Mouse (Mus musculus) left cerebral cortex, postnatal 36 days (tissue): ENCODE data around the gene Plcl2. TPM values are rescaled to one million over a fixed set of nuclear protein-coding genes. Genes with fewer than 3 reads are reported as not detected.
"Not testable (repeated sequence)": the region's sequence is repeated elsewhere in the genome, so short reads cannot be mapped to it uniquely, and the experiment has no call there.

ENCODE experiments used
- DNase-seq, 2 experiments: peaks; one replicate each; pipeline ENCODE4 v3.0.0; 2021 to 2022; ENCODE audit warnings: low spot score in 2 of 2, mixed read lengths in 1 of 2
- intact Hi-C: fragments of 180-260 bp; cut with DNase I; formaldehyde crosslinking; loops from one replicate; pipeline ENCODE4 v1.15.1; 2025
- total RNA-seq, 2 experiments: library from RNA; stranded (reverse); gene quantifications; 2 replicates each; pipeline ENCODE4 v1.2.3; 2021

Gene Plcl2
- total RNA-seq, 2 experiments from 2014 or later, result 84.0 to 89.2 TPM

DNA sequence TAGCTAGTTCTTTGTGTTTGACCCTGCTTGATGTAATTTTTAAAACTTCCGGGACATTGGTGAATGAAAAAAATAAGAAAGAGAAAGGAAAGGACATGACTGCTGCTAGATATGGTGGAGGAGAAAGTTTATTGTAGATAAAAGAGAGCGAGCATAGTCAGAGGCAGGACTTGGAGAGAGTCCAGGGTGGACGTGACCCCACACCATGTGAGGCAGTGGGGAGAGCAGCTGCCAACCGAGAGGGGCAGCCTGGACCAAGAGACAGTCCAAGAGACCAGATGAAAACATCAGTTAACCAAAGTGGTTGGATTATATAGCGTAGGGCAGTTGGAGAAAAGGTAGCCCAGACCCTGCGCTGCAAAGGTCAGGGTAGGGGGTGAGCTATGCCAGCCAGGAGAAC is 91.0 kb downstream of the Plcl2 start:
- intact Hi-C loops, result no loop called here
- DNase-seq, result no peak

DNA sequence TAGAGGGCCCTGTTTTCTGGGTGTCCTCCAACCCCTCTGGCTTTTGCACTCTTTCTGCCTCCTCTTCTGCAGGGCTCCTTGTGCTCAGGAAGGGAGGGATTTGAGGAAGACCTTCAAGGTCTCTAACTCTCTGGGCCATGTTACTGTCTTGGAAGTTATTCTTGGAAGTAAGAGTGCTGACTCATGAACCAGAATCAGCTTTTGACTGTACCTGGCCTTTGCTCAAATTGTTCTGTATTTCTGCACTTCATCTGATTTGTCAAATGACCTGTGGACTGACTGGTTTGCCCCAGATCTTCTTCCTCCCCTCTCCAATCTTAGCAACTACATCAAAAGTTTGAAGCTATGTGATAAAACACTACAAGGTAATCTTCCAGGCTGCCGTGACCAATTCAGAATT is 91.5 kb downstream of the Plcl2 start:
- no peak for DNase-seq
- intact Hi-C loops, result no loop called here

DNA sequence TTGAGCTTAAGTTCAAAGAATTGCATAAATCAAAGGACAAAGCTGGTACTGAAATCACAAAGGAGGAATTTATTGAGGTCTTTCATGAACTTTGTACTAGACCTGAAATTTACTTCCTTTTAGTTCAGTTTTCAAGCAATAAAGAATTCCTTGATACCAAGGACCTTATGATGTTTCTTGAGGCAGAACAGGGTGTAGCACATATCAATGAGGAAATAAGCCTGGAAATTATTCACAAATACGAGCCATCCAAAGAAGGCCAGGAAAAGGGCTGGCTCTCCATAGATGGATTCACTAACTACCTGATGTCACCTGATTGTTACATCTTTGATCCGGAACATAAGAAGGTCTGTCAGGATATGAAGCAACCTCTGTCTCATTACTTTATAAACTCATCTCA is 97.7 kb downstream of the Plcl2 start:
- no peak for DNase-seq
- intact Hi-C loops, result no loop called here

DNA sequence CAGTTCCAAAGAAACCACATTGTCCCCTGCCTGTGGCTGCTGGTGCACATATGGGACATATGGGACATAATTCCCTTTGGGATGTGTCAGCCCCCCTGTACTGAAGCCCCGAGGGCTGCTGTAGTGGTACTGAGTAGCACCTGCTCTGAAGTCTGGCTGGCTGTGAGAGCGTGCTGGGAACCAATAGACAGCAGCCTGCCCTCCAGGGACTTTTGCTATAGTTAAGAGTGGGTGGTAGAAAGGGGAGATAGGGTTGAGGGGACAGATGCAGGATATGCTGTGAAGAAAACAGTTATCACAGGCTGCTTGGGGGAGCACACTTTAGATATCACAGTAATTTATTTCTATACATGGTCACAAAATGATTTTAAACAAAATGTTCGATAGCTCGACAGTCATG is 100.7 kb downstream of the Plcl2 start:
- no peak for DNase-seq
- intact Hi-C loops, result no loop called here

DNA sequence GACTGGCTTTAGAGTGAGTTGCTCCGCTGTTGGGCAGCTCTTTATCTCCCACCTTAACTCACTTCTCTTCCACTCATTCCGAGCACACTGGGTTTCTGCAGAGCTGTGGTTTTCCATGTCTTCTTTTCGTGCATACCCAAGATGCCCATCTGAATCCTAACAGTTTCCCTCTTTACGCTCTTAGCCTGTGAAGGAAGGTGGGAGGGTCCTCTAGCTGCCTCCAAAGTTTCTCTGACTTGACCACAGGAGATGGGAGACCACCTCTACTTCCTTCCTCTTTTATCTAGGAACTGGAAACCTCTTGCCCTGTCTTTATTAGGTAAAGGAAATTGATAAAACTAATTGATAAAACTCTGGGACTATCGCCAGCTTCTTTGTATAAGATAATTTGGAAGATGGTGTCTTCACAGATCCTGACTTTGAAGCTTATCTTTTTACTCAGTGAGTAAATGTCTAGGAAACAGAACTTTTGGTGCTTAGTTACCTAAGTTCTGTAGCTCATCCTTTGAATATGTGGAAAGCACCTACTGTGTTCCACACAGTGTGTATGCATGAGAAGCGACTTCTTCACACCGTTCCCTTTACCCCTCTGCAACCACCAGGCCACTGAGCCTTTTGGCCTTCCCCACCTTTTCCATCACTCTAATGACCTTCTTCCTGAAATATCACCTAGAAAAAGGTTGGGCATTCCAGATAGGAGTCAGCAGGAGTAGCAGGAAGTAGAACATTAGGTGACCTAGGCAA is 111.8 kb downstream of the Plcl2 start:
- intact Hi-C loops, result no loop called here

DNA sequence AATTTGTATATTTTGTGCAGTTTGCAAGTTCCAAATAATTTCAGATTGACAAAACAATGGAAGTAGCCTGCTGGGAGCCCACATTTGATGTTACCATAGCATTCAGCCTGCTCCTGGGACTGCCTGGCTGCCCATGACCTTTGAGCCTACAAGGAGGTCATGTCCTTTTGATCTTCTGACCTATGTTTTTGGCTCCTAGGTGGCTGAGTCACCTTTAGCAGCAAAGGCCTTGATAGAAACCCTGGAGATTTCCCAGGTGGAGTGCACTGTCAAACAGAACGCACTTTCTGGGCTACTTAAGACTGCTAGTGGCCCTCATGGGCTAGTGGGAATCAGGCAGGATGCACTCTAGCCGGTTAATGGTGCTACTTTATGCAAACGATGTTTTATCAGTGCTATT is 112.8 kb downstream of the Plcl2 start:
- no peak for DNase-seq

More for the DNA sequence above, 111.8 kb downstream of the Plcl2 start:
- no peak for DNase-seq

DNA sequence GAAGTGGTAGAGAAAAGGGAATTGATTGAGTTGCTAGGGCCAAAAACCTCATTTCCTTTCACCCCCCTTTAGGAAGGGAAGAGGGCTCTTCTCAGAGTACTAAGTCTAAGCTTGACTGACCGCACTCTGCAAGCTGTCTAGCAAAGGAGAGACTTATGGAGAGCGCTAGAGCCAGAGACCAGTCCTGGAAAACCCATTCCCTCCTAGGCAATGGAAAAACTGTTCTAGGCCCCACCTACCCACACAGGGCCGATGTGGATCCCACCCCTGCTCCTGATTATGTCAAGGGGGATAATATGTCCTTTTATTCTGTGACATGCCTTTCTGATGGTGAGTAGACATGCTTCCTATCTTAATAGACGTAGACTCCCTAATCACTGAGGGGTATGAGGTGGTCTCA is 116.4 kb downstream of the Plcl2 start:
- intact Hi-C loops, result loop anchor here (5.0 kb wide), 2 partner anchors 118 to 333 kb away; partner anchors contain the start of genes Dazl and Plcl2
- DNase-seq, result no peak

More for the DNA sequence above, 112.8 kb downstream of the Plcl2 start:
- intact Hi-C loops, result no loop called here

DNA sequence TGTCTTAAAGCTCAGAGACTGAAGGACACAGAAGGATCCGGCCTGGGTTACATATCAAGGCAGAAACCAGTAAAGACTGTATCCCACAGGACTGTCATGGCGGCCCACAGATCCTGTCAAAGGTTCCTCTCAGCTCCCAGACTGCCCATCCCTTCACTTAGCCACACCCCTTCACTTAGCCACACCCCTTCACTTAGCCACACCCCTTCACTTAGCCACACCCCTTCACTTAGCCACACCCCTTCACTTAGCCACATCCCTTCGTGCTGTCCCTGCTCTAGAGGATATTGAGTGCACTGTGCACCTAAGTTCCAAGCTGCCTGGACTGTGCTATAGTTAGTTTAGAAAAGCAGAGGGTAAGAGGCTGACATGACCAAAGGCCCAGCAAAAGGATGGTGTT is 118.5 kb downstream of the Plcl2 start:
- intact Hi-C loops, result loop anchor here (5.0 kb wide), 2 partner anchors 120 to 335 kb away; partner anchors contain the start of genes Dazl and Plcl2

DNA sequence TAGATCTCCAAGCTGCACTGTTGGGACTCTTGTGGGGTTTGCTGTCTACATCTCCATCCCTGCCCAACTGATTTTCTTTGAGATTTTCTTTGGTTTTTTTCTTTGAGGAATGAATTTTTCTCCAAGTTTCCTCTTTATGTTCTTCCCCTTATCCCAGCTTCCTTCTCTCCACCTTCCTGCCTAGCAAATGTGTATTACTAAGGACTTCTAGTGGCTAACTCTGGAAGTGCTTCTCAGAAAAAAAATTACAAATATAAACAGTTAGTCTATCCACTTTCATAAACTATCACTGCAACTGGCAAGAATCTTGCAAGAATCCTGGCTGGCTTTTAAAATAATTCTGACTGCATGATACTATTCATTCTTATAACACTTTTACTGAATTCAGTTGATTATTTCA is 119.5 kb downstream of the Plcl2 start:
- DNase-seq, result no peak
- intact Hi-C loops, result loop anchor here (5.0 kb wide), 2 partner anchors 121 to 336 kb away; partner anchors contain the start of genes Dazl and Plcl2

More for the DNA sequence above, 118.5 kb downstream of the Plcl2 start:
- no peak for DNase-seq

DNA sequence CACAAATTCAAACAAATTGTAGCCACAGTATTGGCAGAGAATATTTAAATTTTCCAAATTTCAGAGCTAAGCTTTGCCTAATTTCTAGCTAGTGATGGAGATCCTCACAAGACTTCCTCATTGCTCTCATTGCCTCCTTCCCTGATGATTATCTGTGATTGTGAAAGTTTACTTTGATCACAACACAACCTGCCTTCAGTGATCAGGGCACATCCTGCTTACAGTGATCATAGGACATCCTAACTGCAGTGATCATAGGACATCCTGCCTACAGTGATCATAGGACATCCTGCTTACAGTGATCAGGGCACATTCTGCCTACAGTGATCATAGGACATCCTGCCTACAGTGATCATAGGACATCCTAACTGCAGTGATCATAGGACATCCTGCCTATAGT is 121.8 kb downstream of the Plcl2 start:
- intact Hi-C loops, DNase-seq: not testable (repeated sequence)

DNA sequence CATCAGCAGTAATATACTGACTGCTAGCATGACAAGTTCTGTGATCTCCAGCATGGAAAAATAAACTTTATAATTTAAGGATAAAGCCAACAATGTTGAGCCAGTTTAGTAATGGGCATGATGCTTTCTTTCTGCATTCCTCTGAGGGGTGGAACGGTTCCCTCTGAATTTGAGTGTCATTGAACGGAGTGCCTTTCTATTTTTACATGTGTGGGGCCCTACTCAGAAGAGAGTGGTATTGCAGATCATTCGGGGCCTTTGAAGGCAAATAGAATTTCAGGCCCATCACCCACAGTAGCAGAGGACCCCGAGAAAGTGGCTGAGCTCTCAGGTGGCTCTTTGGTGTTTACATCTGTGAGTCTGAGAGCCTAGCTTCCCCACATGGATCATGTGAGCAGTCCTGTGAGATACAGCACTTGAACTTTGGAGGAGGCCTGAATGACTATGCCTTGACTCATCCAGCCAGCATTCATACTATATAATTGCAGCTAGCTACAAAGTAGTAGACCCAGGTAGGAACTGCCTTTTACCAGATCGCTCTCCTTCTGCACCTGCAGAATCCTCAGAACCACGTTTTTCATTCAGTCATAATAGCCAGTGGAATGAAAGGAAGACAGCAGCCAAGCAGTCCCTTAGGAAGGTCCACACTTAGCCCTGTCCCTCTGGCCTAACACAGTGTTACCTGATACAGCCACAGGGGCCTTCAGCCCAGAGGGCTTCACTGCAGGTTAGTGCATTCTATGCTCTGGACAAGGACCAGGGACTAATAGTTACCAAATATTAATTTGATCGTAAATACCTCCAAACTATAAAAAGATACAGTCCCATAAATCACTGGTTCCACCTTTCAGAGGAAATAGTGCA is 125.0 kb downstream of the Plcl2 start:
- intact Hi-C loops, result no loop called here

DNA sequence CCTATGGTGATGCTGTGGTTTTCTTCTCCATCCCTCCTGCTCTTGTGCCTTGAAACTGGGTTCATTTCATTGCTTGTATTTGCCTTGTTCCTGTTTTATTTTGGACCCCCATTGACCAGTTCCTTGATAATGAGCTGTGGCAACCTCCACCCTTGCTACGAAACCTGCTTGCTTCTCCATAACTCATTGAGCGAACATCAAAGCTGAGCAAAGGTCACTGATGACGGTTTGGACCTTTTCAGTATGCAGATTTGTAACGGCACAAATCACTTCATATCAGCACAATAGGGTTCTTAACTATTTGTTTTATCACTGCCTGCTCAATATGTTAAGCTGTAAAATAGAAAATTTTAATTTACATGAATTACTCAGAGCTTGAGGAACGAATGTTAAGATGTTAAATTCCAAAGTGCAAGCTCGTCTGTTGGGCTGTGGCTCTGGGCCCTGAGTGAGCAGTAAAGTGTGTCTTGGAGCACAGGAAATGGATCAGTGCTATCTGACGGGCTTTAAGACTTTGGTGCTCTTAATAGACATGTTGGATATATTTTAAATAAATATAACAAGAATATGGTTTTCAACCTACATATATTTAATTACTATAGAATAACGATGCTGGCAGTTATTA is 126.9 kb downstream of the Plcl2 start:
- DNase-seq, result no peak
- intact Hi-C loops, result no loop called here

More for the DNA sequence above, 125.0 kb downstream of the Plcl2 start:
- no peak for DNase-seq

DNA sequence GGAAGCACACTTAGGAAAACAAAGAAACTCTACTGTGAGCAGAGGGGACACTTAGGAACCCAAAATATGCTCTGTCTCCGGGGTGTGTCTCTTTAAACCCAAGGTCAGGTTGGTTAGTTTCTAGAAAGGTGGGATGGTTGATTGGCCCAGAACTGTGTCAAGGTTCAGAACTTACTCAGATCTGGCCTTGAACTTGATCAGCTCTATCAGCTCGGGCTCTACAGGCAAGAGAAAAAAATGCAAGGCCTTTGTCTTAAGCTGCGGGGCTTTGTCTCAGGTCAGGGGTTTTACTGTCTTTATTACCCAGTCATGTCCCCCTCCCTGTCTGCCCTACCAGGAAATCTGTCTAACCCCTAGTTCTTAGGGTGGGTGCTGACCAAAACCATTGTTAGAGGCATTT is 129.6 kb downstream of the Plcl2 start:
- no peak for DNase-seq
- intact Hi-C loops, result no loop called here

DNA sequence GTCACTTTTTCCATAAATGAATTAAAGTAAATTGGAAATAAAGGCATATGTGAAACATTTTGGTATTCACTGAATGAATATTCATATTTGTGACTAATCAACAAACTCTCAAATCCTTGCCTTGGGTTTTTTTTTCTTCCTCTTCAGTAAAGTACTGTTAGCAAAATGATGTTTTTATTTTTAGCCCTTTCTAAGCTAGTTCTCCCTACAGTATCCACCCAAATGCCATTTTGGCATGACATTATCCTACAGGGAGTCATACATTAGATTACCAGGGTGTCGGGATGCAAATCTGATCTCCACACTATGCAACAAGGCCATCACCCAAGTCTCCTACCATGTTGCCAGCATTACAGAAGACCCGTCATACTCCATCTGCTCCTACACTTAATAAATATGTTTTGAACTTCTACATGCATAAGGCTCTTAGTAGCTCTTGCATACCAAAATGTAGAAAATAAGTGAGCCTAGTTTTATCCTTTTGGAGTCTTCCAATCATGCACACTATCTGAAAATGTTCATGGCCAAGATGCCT is 131.9 kb downstream of the Plcl2 start:
- intact Hi-C loops, result loop anchor here (5.0 kb wide), 1 partner anchor 234 kb away; no protein-coding TSS in a partner anchor
- DNase-seq, result no peak

DNA sequence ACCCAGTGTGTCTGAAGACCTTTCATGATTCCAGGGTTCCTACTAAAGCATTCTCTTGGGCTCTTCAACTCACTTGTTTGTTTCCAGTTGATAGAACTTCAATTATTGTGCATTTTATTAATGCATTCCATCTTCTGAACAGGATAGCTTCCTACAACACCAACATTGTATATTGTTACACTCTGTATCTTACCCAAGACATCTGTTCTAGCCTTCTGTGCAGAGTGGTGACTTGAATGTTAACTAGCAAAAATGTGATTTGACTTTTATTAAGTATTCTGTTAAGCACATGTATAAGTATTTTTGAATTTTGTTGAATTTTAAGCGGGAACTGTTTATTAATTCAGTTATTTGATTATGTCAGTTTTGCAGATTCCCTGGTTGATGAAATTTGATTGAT is 132.7 kb downstream of the Plcl2 start:
- DNase-seq, result no peak
- intact Hi-C loops, result loop anchor here (5.0 kb wide), 1 partner anchor 235 kb away; no protein-coding TSS in a partner anchor

DNA sequence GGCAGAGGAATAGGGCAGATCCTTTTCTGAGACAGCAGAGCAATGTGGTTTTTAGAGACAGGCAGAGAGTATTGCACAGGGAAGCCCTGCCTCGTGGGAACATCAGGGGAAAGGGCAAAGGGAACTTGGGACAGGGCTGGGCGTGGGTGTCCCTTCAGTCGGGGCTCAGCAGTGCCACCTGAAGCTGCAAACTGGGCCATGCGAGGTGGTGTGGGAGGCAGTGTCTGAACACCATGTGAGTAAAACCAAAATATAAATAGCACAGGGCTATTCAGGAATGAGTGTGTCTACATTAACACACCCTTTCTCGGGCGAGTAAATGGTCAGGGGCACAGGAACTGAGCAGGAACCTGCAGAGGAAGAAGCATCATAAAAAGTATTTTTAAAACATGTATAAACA is 134.2 kb downstream of the Plcl2 start:
- peak in 1 of 2 experiments; percentile 60 for DNase-seq
- intact Hi-C loops, result loop anchor here (5.0 kb wide), 1 partner anchor 236 kb away; no protein-coding TSS in a partner anchor

DNA sequence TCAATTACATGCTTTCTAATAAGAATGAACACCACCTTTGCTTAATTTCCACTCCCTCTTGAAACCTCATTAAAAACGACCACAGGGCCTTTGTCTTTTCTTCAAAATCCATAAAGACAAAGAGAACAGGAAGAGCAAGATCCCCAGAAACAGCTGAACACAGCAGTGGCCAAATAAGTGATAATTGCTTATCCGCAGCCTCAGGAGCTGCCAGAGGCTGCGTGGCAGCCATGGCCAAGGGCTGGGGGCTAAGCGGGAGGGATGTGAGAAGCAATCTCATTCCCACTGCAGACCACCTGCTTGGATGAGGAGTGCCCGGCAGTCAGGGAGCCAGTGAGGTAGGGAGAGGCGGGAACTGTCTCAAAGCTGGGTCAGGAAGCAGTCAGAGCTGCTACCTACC is 134.8 kb downstream of the Plcl2 start:
- no peak for DNase-seq
- intact Hi-C loops, result loop anchor here (5.0 kb wide), 1 partner anchor 237 kb away; no protein-coding TSS in a partner anchor

DNA sequence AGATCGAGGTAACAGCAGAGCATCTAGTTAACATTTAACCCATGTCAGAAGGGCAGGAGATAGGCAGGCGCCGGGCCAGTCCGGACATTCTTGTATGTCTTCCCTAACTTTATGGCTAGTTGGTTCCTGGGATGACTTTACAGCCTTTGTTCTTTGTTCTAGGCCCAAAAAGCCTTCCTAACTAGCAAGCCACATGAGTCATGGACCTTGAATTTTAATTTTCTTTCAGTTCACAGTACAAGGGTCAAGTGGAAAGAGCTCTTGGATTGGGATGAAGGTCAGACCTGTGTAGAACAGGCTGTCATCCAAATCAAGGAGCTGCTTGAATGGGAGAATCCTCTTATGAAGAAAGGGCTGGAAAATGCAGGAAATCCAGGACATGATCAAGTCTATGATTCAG is 138.9 kb downstream of the Plcl2 start:
- intact Hi-C loops, DNase-seq: not testable (repeated sequence)

DNA sequence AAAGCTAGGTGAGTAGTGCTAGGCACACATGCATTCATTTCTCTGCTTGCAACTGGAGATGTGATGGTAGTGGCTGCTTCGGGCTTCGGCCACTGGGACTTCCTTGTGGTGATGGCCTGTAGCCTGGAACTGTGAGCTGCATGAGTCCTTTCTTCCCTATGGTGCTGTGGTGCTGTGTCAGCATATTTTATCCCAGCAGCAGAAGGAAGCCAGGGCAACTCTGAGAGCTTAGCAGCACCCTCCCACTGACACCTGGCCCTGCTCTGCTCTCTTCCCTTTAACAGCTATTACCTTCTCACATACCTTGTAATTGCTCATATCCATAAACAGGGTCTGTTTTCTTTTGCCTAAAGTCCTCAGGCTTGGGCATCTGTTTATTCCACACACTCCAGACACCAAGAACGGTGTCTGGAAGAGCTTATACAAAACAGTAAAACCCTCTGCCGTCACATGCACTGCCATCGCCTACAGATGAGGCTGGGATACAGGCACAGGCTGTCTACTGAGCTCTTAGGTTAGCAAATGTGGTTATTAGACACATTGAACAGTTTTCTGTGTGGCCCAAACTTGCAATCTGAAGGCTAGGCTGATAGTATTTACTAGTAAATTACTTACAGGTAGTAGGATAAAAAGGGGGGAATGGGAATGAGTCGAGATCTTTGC is 139.7 kb downstream of the Plcl2 start:
- intact Hi-C loops, result no loop called here
- DNase-seq, result no peak
